Mouse (Mus musculus): ENCODE measurements around the gene Myadml2. TPM values are rescaled to one million over a fixed set of nuclear protein-coding genes. Genes with fewer than 3 reads are reported as not detected.

Gene Myadml2
- polyA plus RNA-seq (2012; rRNA removed), result 0.08 and 0.26 TPM in 2 replicates

GRCm38 (mm10) chr11:120648001-120648476 lies at the start of gene Myadml2:
Gene Myadml2, minus strand, starts transcription at chr11:120648158.

GRCm38 (mm10) chr11:120672687-120673593 lies 25.0 kb upstream of the Myadml2 start, which contains the start of gene Aspscr1:
Gene Aspscr1, plus strand, starts transcription at chr11:120672973.

DNA sequence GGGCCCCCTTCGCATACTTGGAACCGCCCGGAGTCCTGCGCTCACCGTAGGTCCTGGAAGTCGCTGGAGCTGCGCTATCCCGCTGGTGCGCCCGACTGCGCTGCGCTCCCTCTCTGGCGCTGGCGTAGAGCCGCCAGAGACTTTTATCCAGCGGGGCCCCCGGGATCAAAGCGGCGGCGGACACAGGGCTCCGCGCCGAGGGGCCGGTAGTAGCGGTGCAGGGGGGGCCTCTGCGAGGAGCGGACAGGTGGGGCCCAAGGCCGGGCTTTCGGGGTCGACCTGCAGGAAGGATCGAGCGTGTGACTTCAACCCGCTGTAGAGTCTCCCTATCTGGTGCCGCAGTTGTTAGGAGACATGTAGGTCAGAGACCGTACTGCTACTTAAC lies 13.1 kb upstream of the Myadml2 start, which contains the start of gene Notum:
Notum (minus strand) TSS at position 100 of the 385 bp plus-strand sequence.

DNA sequence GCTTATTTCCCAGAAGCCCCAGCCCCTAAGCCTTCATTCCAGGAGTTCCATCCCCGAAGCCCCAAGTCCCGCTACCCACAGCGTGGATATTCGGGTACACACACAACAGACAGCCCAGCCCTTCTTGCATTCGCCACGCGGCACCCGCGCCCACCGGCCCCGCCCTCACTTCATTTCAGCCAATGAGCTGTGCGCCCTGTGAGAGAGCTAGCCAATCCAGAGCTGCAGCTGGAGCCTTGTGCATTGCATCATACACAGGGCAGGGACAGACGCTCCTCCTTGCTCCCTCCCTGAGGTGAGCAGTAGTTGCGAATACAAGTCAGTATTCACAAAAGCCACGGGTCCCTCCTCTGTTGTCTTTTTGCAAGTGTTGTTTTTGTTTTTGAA lies 4.4 kb downstream of the Myadml2 start, which contains the start of gene Pycr1:
Pycr1 (minus strand) TSS at position 169 of the 387 bp plus-strand sequence.

GRCm38 (mm10) chr11:120633520-120634343 lies 14.2 kb downstream of the Myadml2 start, which contains the start of gene Mafg:
Gene Mafg, minus strand, starts transcription at chr11:120633600.

GRCm38 (mm10) chr11:120625152-120625775 lies 22.7 kb downstream of the Myadml2 start, which contains the start of gene Sirt7:
Gene Sirt7, minus strand, starts transcription at chr11:120625240.

GRCm38 (mm10) chr11:120617519-120618112 lies 30.3 kb downstream of the Myadml2 start, which contains the start of gene Pcyt2:
Gene Pcyt2, minus strand, starts transcription at chr11:120617936.

DNA sequence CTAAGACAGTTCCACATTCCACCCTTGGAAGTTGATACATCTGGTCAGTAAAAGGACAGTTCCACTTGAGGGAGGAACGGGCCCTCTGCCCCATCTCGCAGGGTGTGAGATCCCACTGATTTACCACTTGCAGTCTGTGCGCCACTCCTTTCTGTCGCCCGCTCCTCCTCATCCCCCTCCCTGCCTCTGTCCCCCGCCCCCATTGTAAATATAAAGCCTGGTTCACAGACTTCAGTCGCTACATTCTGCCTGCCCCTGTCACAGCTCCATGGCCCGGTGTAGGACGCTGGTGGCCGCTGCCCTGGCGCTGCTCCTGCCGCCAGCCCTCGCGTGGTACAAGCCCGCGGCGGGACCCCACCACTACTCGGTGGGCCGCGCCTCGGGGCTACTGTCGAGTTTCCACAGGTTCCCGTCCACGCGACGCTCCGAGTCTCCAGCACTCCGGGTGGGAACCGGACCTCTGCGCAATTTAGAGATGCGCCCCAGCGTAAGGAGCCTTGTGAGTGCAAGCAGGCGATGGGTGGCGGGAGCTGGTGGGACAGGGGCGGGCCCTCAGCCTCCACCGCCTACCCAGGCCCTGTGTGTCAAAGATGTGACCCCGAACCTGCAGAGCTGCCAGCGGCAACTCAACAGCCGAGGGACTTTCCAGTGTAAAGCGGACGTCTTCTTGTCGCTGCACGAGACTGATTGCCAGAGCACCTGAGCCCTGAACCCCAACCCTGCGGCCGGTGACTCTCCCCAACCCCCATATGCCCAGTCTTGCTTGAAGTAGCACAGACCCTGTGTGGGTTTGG lies 39.5 kb downstream of the Myadml2 start, which contains the start of gene Npb:
Npb (plus strand) TSS at position 237 of the 794 bp plus-strand sequence.

DNA sequence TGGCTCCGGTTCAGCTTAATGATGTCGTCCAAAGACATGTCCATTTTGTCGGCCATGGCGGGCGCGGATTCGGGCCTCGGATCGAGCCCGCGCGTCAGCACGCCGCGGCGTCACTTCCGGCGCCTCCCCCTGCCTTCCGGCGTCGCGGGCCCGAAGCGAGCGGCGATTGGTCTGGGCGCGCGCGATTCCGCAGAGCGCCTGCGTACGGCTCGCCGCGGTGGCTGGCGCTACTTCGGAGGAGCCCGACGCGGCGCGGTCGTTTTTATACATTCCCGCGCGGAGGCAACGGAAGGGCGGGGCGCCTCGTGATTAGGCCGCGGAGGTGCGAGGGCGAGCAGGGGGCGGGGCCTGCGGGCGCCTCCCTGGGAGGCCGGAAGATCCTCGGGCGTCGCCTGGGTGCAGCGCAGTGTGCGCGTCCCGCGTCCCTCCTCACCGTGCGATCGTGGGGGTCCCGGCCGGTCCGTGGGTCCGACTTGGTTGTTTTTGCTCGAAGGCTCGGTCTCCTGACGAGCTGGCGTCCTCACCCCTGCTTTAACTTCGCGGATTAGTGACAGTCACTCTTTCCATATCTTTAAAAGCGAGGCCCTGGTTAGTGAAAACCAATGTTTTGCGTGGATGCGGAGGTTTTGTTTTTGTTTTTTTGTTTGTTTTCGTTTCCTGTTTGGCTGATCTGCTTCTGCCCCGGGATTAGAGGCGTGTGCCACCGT lies 49.5 kb downstream of the Myadml2 start, which contains the start of the genes Alyref and Anapc11:
Alyref (minus strand) TSS at position 83 of the 707 bp plus-strand sequence.
Anapc11 (plus strand) TSS at position 139 of the 707 bp plus-strand sequence.

Other genes starting within 250 kb of the Myadml2 start
- 43.1 and 58.4 TPM in 2 replicates for gene Nploc4, start 210.4 kb downstream of the Myadml2 start, polyA plus RNA-seq (2012; rRNA removed)
- 0.11 and 0.24 TPM in 2 replicates for gene Tspan10, start 205.5 kb downstream of the Myadml2 start, polyA plus RNA-seq (2012; rRNA removed)
- gene Pde6g, start 194.7 kb downstream of the Myadml2 start, polyA plus RNA-seq (2012; rRNA removed), result 0.35 and 0.37 TPM in 2 replicates
- gene Oxld1, start 190.1 kb downstream of the Myadml2 start, polyA plus RNA-seq (2012; rRNA removed), result 6.9 and 7.4 TPM in 2 replicates
- 36.2 and 42.9 TPM in 2 replicates for gene Ccdc137, start 190.0 kb downstream of the Myadml2 start, polyA plus RNA-seq (2012; rRNA removed)
- gene Arl16, start 180.6 kb downstream of the Myadml2 start, polyA plus RNA-seq (2012; rRNA removed), result 30.2 and 41.6 TPM in 2 replicates
- gene Mrpl12, start 163.5 kb downstream of the Myadml2 start, polyA plus RNA-seq (2012; rRNA removed), result 106 and 125 TPM in 2 replicates
- 39.4 and 50.5 TPM in 2 replicates for gene Slc25a10, start 156.3 kb downstream of the Myadml2 start, polyA plus RNA-seq (2012; rRNA removed)
- 1.2 and 1.7 TPM in 2 replicates for gene Gcgr, start 117.5 kb downstream of the Myadml2 start, polyA plus RNA-seq (2012; rRNA removed)
- gene Mcrip1, start 98.4 kb downstream of the Myadml2 start, polyA plus RNA-seq (2012; rRNA removed), result 164 and 177 TPM in 2 replicates
- gene Ppp1r27, start 97.0 kb downstream of the Myadml2 start, polyA plus RNA-seq (2012; rRNA removed), result not detected in 2 replicates
- gene P4hb, start 74.9 kb downstream of the Myadml2 start, polyA plus RNA-seq (2012; rRNA removed), result 365 and 391 TPM in 2 replicates
- 303 and 501 TPM in 2 replicates for gene Arhgdia, start 66.5 kb downstream of the Myadml2 start, polyA plus RNA-seq (2012; rRNA removed)
- gene Alyref, start 49.8 kb downstream of the Myadml2 start, polyA plus RNA-seq (2012; rRNA removed), result 300 and 546 TPM in 2 replicates
- 138 and 143 TPM in 2 replicates for gene Anapc11, start 49.7 kb downstream of the Myadml2 start, polyA plus RNA-seq (2012; rRNA removed)
- gene Npb, start 39.7 kb downstream of the Myadml2 start, polyA plus RNA-seq (2012; rRNA removed), result 1.4 TPM in 2 replicates
- 132 and 188 TPM in 2 replicates for gene Pcyt2, start 30.2 kb downstream of the Myadml2 start, polyA plus RNA-seq (2012; rRNA removed)
- gene Sirt7, start 22.9 kb downstream of the Myadml2 start, polyA plus RNA-seq (2012; rRNA removed), result 44.4 and 107 TPM in 2 replicates
- gene Mafg, start 14.6 kb downstream of the Myadml2 start, polyA plus RNA-seq (2012; rRNA removed), result 42.7 and 60.6 TPM in 2 replicates
- gene Pycr1, start 4.4 kb downstream of the Myadml2 start, polyA plus RNA-seq (2012; rRNA removed), result 13.8 and 25.2 TPM in 2 replicates
- gene Notum, start 13.0 kb upstream of the Myadml2 start, polyA plus RNA-seq (2012; rRNA removed), result 2.2 and 5.1 TPM in 2 replicates
- 69.8 and 105 TPM in 2 replicates for gene Aspscr1, start 24.8 kb upstream of the Myadml2 start, polyA plus RNA-seq (2012; rRNA removed)
- 49.4 and 73.3 TPM in 2 replicates for gene Cenpx, start 65.6 kb upstream of the Myadml2 start, polyA plus RNA-seq (2012; rRNA removed)
- gene Lrrc45, start 65.8 kb upstream of the Myadml2 start, polyA plus RNA-seq (2012; rRNA removed), result 68.5 and 84.3 TPM in 2 replicates
- gene Rac3, start 73.3 kb upstream of the Myadml2 start, polyA plus RNA-seq (2012; rRNA removed), result 63.0 and 69.7 TPM in 2 replicates
- gene Dcxr, start 79.1 kb upstream of the Myadml2 start, polyA plus RNA-seq (2012; rRNA removed), result 11.3 and 14.7 TPM in 2 replicates
- gene Cbr2, start 84.0 kb upstream of the Myadml2 start, polyA plus RNA-seq (2012; rRNA removed), result 0.55 and 2.0 TPM in 2 replicates
- gene Hmga1b, start 114.6 kb upstream of the Myadml2 start, polyA plus RNA-seq (2012; rRNA removed), result 3.8 and 8.8 TPM in 2 replicates
- 41.7 and 45.5 TPM in 2 replicates for gene Rfng, start 136.0 kb upstream of the Myadml2 start, polyA plus RNA-seq (2012; rRNA removed)
- gene Gps1, start 136.1 kb upstream of the Myadml2 start, polyA plus RNA-seq (2012; rRNA removed), result 169 and 233 TPM in 2 replicates
- gene Dus1l, start 148.2 kb upstream of the Myadml2 start, polyA plus RNA-seq (2012; rRNA removed), result 52.1 and 79.3 TPM in 2 replicates
- 227 and 256 TPM in 2 replicates for gene Fasn, start 176.4 kb upstream of the Myadml2 start, polyA plus RNA-seq (2012; rRNA removed)